Mouse (Mus musculus) thymus, adult 2 months (tissue): ENCODE data around the gene Babam2.

Source experiments
- CTCF ChIP-seq: fragments of 200-500 bp; IDR thresholded peaks from 2 replicates; pipeline ENCODE4 v1.5.1; 2012; ENCODE audit warnings: mild to moderate bottlenecking, control low read depth, low read length, moderate library complexity, borderline replicate concordance; ENCODE audit not compliant: control insufficient read depth, poor library complexity, insufficient read depth; ENCODE audit errors: extremely low read depth
- POLR2A ChIP-seq: fragments of 200-500 bp; IDR thresholded peaks from 2 replicates; pipeline ENCODE4 v1.6.1; 2012; ENCODE audit warnings: mild to moderate bottlenecking, low read length, control low read depth, moderate library complexity; ENCODE audit not compliant: control insufficient read depth, poor library complexity, insufficient read depth; ENCODE audit errors: extremely low read depth

GRCm38 (mm10) chr5:31962346-31962745 lies 264.9 kb downstream of the Babam2 start:
- TF ChIP-seq CTCF (no peak), POLR2A (no peak)
